Mouse (Mus musculus): ENCODE results near the gene Nox3. TPM values are rescaled to one million over a fixed set of nuclear protein-coding genes. Genes with fewer than 3 reads are reported as not detected.

Gene Nox3
- polyA plus RNA-seq (2015; fragmentation: Nextera tagmentation; extraction: Ambion mirVana) = not detected in 2 replicates

GRCm38 (mm10) chr17:3696161-3696560 is at the start of gene Nox3:
Gene Nox3, minus strand, starts transcription at chr17:3696261.
- Histone ChIP-seq H3K4me1 (ENCODE audit: control insufficient read depth, low read depth, low read length) (no peaks in the 10 kb centered on the region), H3K36me3 (ENCODE audit: control insufficient read depth, insufficient read depth) (no peaks in the 10 kb centered on the region), H3K27ac (ENCODE audit: low read length) (no peak within 1 kb of the TSS), H3K4me3 (ENCODE audit: low read depth, low read length) (no peak within 1 kb of the TSS), H3K9ac (ENCODE audit: low read depth, low read length) (no peak within 1 kb of the TSS), H3K9me3 (replicated peaks; ENCODE audit: control insufficient read depth, low read length) (no peaks in the 10 kb centered on the region), H3K4me2 (ENCODE audit: low read depth, low read length) (no peak within 1 kb of the TSS), H3K27me3 (ENCODE audit: control insufficient read depth, insufficient read depth, low read depth, low read length) (no peaks in the 10 kb centered on the region)
- WGBS (ENCODE audit: insufficient replicate concordance) = 76% methylated on average over 9 of the region's 9 CpGs
- ATAC-seq (ENCODE audit: low read depth) = no peak

- no peaks in the 10 kb centered on the region for H3K9me3 ChIP-seq (replicated peaks; ENCODE audit: control insufficient read depth, low read length)
- ATAC-seq (ENCODE audit: low read depth) = no peak
- WGBS (ENCODE audit: insufficient replicate concordance) = 27% methylated on average over 2 of the region's 2 CpGs
- H3K4me2 ChIP-seq (ENCODE audit: low read depth, low read length) = no peak overlapping the region
- H3K9ac ChIP-seq (ENCODE audit: low read depth, low read length) = no peak overlapping the region
- H3K27ac ChIP-seq (ENCODE audit: low read length) = no peak overlapping the region
- no peaks in the 10 kb centered on the region for H3K36me3 ChIP-seq (ENCODE audit: control insufficient read depth, insufficient read depth)
- no peaks in the 10 kb centered on the region for H3K27me3 ChIP-seq (ENCODE audit: control insufficient read depth, insufficient read depth, low read depth, low read length)
- no peak overlapping the region for H3K4me3 ChIP-seq (ENCODE audit: low read depth, low read length)
- H3K4me1 ChIP-seq (ENCODE audit: control insufficient read depth, low read depth, low read length) = no peaks in the 10 kb centered on the region
Measured at GRCm38 (mm10) chr17:3744402-3744801, 48.3 kb upstream of the Nox3 start.

GRCm38 (mm10) chr17:3736936-3737335 is 40.9 kb upstream of the Nox3 start:
- 46% methylated on average over 2 of the region's 2 CpGs for WGBS (ENCODE audit: insufficient replicate concordance)
- no peak overlapping the region for H3K27ac ChIP-seq (ENCODE audit: low read length)
- ATAC-seq (ENCODE audit: low read depth) = no peak
- H3K36me3 ChIP-seq (ENCODE audit: control insufficient read depth, insufficient read depth) = no peaks in the 10 kb centered on the region
- no peak overlapping the region for H3K4me3 ChIP-seq (ENCODE audit: low read depth, low read length)
- no peaks in the 10 kb centered on the region for H3K9me3 ChIP-seq (replicated peaks; ENCODE audit: control insufficient read depth, low read length)
- H3K4me2 ChIP-seq (ENCODE audit: low read depth, low read length) = no peak overlapping the region
- H3K27me3 ChIP-seq (ENCODE audit: control insufficient read depth, insufficient read depth, low read depth, low read length) = no peaks in the 10 kb centered on the region
- no peaks in the 10 kb centered on the region for H3K4me1 ChIP-seq (ENCODE audit: control insufficient read depth, low read depth, low read length)
- H3K9ac ChIP-seq (ENCODE audit: low read depth, low read length) = no peak overlapping the region

GRCm38 (mm10) chr17:3734286-3734685 is 38.2 kb upstream of the Nox3 start:
- H3K36me3 ChIP-seq (ENCODE audit: control insufficient read depth, insufficient read depth) = no peaks in the 10 kb centered on the region
- no peaks in the 10 kb centered on the region for H3K4me1 ChIP-seq (ENCODE audit: control insufficient read depth, low read depth, low read length)
- H3K4me3 ChIP-seq (ENCODE audit: low read depth, low read length) = no peak overlapping the region
- no peaks in the 10 kb centered on the region for H3K9me3 ChIP-seq (replicated peaks; ENCODE audit: control insufficient read depth, low read length)
- no peak for ATAC-seq (ENCODE audit: low read depth)
- H3K27me3 ChIP-seq (ENCODE audit: control insufficient read depth, insufficient read depth, low read depth, low read length) = no peaks in the 10 kb centered on the region
- no peak overlapping the region for H3K9ac ChIP-seq (ENCODE audit: low read depth, low read length)
- H3K4me2 ChIP-seq (ENCODE audit: low read depth, low read length) = no peak overlapping the region
- no peak overlapping the region for H3K27ac ChIP-seq (ENCODE audit: low read length)

GRCm38 (mm10) chr17:3705350-3705930 is 9.4 kb upstream of the Nox3 start:
- H3K27ac ChIP-seq (ENCODE audit: low read length) = no peak overlapping the region
- no peak overlapping the region for H3K4me2 ChIP-seq (ENCODE audit: low read depth, low read length)
- H3K4me1 ChIP-seq (ENCODE audit: control insufficient read depth, low read depth, low read length) = no peaks in the 10 kb centered on the region
- H3K4me3 ChIP-seq (ENCODE audit: low read depth, low read length) = no peak overlapping the region
- H3K36me3 ChIP-seq (ENCODE audit: control insufficient read depth, insufficient read depth) = no peaks in the 10 kb centered on the region
- WGBS (ENCODE audit: insufficient replicate concordance) = 67% methylated on average over 1 of the region's 1 CpGs
- no peaks in the 10 kb centered on the region for H3K27me3 ChIP-seq (ENCODE audit: control insufficient read depth, insufficient read depth, low read depth, low read length)
- no peaks in the 10 kb centered on the region for H3K9me3 ChIP-seq (replicated peaks; ENCODE audit: control insufficient read depth, low read length)
- H3K9ac ChIP-seq (ENCODE audit: low read depth, low read length) = no peak overlapping the region
- no peak for ATAC-seq (ENCODE audit: low read depth)

GRCm38 (mm10) chr17:3702320-3702719 is 6.3 kb upstream of the Nox3 start:
- 39% methylated on average over 3 of the region's 3 CpGs for WGBS (ENCODE audit: insufficient replicate concordance)
- Histone ChIP-seq H3K4me3 (ENCODE audit: low read depth, low read length) (no peak overlapping the region), H3K4me2 (ENCODE audit: low read depth, low read length) (no peak overlapping the region), H3K36me3 (ENCODE audit: control insufficient read depth, insufficient read depth) (no peaks in the 10 kb centered on the region), H3K27ac (ENCODE audit: low read length) (no peak overlapping the region), H3K9ac (ENCODE audit: low read depth, low read length) (no peak overlapping the region), H3K27me3 (ENCODE audit: control insufficient read depth, insufficient read depth, low read depth, low read length) (no peaks in the 10 kb centered on the region), H3K4me1 (ENCODE audit: control insufficient read depth, low read depth, low read length) (no peaks in the 10 kb centered on the region), H3K9me3 (replicated peaks; ENCODE audit: control insufficient read depth, low read length) (no peaks in the 10 kb centered on the region)
- ATAC-seq (ENCODE audit: low read depth) = no peak

- no peak overlapping the region for H3K27ac ChIP-seq (ENCODE audit: low read length)
- ATAC-seq (ENCODE audit: low read depth) = no peak
- no peaks in the 10 kb centered on the region for H3K4me1 ChIP-seq (ENCODE audit: control insufficient read depth, low read depth, low read length)
- 40% methylated on average over 8 of the region's 8 CpGs for WGBS (ENCODE audit: insufficient replicate concordance)
- H3K27me3 ChIP-seq (ENCODE audit: control insufficient read depth, insufficient read depth, low read depth, low read length) = no peaks in the 10 kb centered on the region
- no peak overlapping the region for H3K4me3 ChIP-seq (ENCODE audit: low read depth, low read length)
- no peaks in the 10 kb centered on the region for H3K9me3 ChIP-seq (replicated peaks; ENCODE audit: control insufficient read depth, low read length)
- no peak overlapping the region for H3K9ac ChIP-seq (ENCODE audit: low read depth, low read length)
- no peak overlapping the region for H3K4me2 ChIP-seq (ENCODE audit: low read depth, low read length)
- H3K36me3 ChIP-seq (ENCODE audit: control insufficient read depth, insufficient read depth) = no peaks in the 10 kb centered on the region
Measured at GRCm38 (mm10) chr17:3692817-3693216, 3.2 kb downstream of the Nox3 start.

GRCm38 (mm10) chr17:3690499-3691258 is 5.4 kb downstream of the Nox3 start:
- Histone ChIP-seq H3K4me3 (ENCODE audit: low read depth, low read length) (no peak overlapping the region), H3K4me1 (ENCODE audit: control insufficient read depth, low read depth, low read length) (no peaks in the 10 kb centered on the region), H3K9ac (ENCODE audit: low read depth, low read length) (no peak overlapping the region), H3K4me2 (ENCODE audit: low read depth, low read length) (no peak overlapping the region), H3K36me3 (ENCODE audit: control insufficient read depth, insufficient read depth) (no peaks in the 10 kb centered on the region), H3K9me3 (replicated peaks; ENCODE audit: control insufficient read depth, low read length) (no peaks in the 10 kb centered on the region), H3K27me3 (ENCODE audit: control insufficient read depth, insufficient read depth, low read depth, low read length) (no peaks in the 10 kb centered on the region), H3K27ac (ENCODE audit: low read length) (no peak overlapping the region)
- no peak for ATAC-seq (ENCODE audit: low read depth)
- WGBS (ENCODE audit: insufficient replicate concordance) = 25% methylated on average over 8 of the region's 8 CpGs

- H3K4me3 ChIP-seq (ENCODE audit: low read depth, low read length) = no peak overlapping the region
- H3K9me3 ChIP-seq (replicated peaks; ENCODE audit: control insufficient read depth, low read length) = no peaks in the 10 kb centered on the region
- no peaks in the 10 kb centered on the region for H3K27me3 ChIP-seq (ENCODE audit: control insufficient read depth, insufficient read depth, low read depth, low read length)
- no peak overlapping the region for H3K27ac ChIP-seq (ENCODE audit: low read length)
- no peak overlapping the region for H3K4me2 ChIP-seq (ENCODE audit: low read depth, low read length)
- no peaks in the 10 kb centered on the region for H3K4me1 ChIP-seq (ENCODE audit: control insufficient read depth, low read depth, low read length)
- no peaks in the 10 kb centered on the region for H3K36me3 ChIP-seq (ENCODE audit: control insufficient read depth, insufficient read depth)
- WGBS (ENCODE audit: insufficient replicate concordance) = 46% methylated on average over 3 of the region's 3 CpGs
- no peak for ATAC-seq (ENCODE audit: low read depth)
- H3K9ac ChIP-seq (ENCODE audit: low read depth, low read length) = no peak overlapping the region
Measured at GRCm38 (mm10) chr17:3683662-3684061, 12.4 kb downstream of the Nox3 start.
